Mouse (Mus musculus): ENCODE data around the gene Vmn1r56. TPM values are rescaled to one million over a fixed set of nuclear protein-coding genes. Genes with fewer than 3 reads are reported as not detected.
"Not testable (repeated sequence)": the region's sequence is repeated elsewhere in the genome, so short reads cannot be mapped to it uniquely, and the experiment has no call there.

Vmn1r56 gene
- total RNA-seq (2014; fragmentation: Nextera tagmentation) = not detected in 2 replicates
- not detected in 2 replicates for total RNA-seq (2017)

DNA sequence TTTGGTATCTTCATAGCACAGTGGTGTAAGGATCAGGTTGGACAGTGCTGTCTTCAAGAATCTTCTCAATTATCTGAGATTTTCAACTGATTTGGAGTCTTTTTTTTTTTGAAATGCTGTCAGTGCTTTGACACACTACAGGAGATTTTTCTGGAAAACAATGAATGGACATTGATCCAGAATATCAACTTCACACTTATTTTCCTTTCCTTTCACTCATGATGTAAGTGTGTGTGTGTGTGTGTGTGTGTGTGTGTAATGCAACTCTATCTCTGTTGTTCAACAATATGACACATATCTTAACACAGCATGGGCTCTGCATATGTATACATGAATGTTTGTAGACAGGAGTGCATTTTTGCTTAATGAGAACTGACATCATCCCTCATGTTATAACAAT, at the start of gene Vmn1r56:
Gene Vmn1r56, minus strand, starts transcription at position 101 of the 400 bp plus-strand sequence.
- ATAC-seq (replicated peaks; ENCODE audit: poor library complexity, severe bottlenecking) = not testable (repeated sequence)

DNA sequence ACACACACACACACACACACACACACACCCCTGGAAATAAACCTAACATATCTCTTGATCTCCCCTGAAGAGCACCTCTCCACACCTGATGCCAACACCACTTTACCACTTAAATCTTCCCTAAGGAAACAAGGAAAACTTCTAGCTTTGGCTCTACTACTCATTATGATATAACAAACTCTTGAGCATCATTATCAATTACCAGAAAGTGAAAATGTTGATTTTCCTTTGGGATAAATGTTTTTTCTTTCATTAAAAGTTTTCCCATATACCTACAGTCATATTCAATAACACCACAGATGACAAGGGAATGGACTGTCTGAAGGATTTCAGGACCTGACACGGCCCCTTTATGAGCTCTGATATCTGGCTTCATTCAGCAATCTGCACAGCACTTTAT, 21.6 kb upstream of the Vmn1r56 start, which contains the start of gene Vmn1r57:
Gene Vmn1r57, plus strand, starts transcription at position 301 of the 400 bp plus-strand sequence.
- not testable (repeated sequence) for ATAC-seq (replicated peaks; ENCODE audit: poor library complexity, severe bottlenecking)

GRCm38 (mm10) chr7:5149570-5149969, 47.0 kb downstream of the Vmn1r56 start, which contains the start of gene Vmn1r55:
Gene Vmn1r55, minus strand, starts transcription at chr7:5149670.
- ATAC-seq (replicated peaks; ENCODE audit: poor library complexity, severe bottlenecking) = not testable (repeated sequence)

Other genes with a start within 250 kb of the Vmn1r56 start
- gene Sbk2, start 232.3 kb downstream of the Vmn1r56 start, total RNA-seq (2014; fragmentation: Nextera tagmentation) = not detected in 2 replicates
- gene Sbk2, start 232.3 kb downstream of the Vmn1r56 start, total RNA-seq (2017) = not detected in 2 replicates
- gene Sbk3, start 225.6 kb downstream of the Vmn1r56 start, total RNA-seq (2014; fragmentation: Nextera tagmentation) = not detected in 2 replicates
- gene Sbk3, start 225.6 kb downstream of the Vmn1r56 start, total RNA-seq (2017) = not detected in 2 replicates
- gene Zfp579, start 200.6 kb downstream of the Vmn1r56 start, total RNA-seq (2014; fragmentation: Nextera tagmentation) = 10.0 and 14.1 TPM in 2 replicates
- 2.3 and 11.2 TPM in 2 replicates for gene Zfp579, start 200.6 kb downstream of the Vmn1r56 start, total RNA-seq (2017)
- gene Zfp524, start 182.3 kb downstream of the Vmn1r56 start, total RNA-seq (2014; fragmentation: Nextera tagmentation) = 23.3 and 30.7 TPM in 2 replicates
- 8.5 and 9.3 TPM in 2 replicates for gene Zfp524, start 182.3 kb downstream of the Vmn1r56 start, total RNA-seq (2017)
- gene Fiz1, start 182.1 kb downstream of the Vmn1r56 start, total RNA-seq (2014; fragmentation: Nextera tagmentation) = 27.4 and 33.9 TPM in 2 replicates
- 15.6 and 23.4 TPM in 2 replicates for gene Fiz1, start 182.1 kb downstream of the Vmn1r56 start, total RNA-seq (2017)
- gene Gm44973, start 181.3 kb downstream of the Vmn1r56 start, total RNA-seq (2014; fragmentation: Nextera tagmentation) = not detected in 2 replicates
- 7.5 TPM in 1 of 2 replicates, not detected in the other for gene Gm44973, start 181.3 kb downstream of the Vmn1r56 start, total RNA-seq (2017)
- 15.2 and 18.2 TPM in 2 replicates for gene Zfp865, start 176.4 kb downstream of the Vmn1r56 start, total RNA-seq (2014; fragmentation: Nextera tagmentation)
- gene Zfp865, start 176.4 kb downstream of the Vmn1r56 start, total RNA-seq (2017) = 8.4 and 11.2 TPM in 2 replicates
- gene Ccdc106, start 176.2 kb downstream of the Vmn1r56 start, total RNA-seq (2014; fragmentation: Nextera tagmentation) = 1.8 TPM in 1 of 2 replicates, not detected in the other
- not detected in 2 replicates for gene Ccdc106, start 176.2 kb downstream of the Vmn1r56 start, total RNA-seq (2017)
- not detected in 2 replicates for gene 4632433K11Rik, start 162.6 kb downstream of the Vmn1r56 start, total RNA-seq (2014; fragmentation: Nextera tagmentation)
- 0.57 and 1.2 TPM in 2 replicates for gene 4632433K11Rik, start 162.6 kb downstream of the Vmn1r56 start, total RNA-seq (2017)
- gene Zfp784, start 158.3 kb downstream of the Vmn1r56 start, total RNA-seq (2014; fragmentation: Nextera tagmentation) = 0.28 and 0.54 TPM in 2 replicates
- gene Zfp784, start 158.3 kb downstream of the Vmn1r56 start, total RNA-seq (2017) = 0.98 and 1.1 TPM in 2 replicates
- gene Zfp580, start 145.2 kb downstream of the Vmn1r56 start, total RNA-seq (2014; fragmentation: Nextera tagmentation) = 1.3 and 7.3 TPM in 2 replicates
- 1.2 and 1.3 TPM in 2 replicates for gene Zfp580, start 145.2 kb downstream of the Vmn1r56 start, total RNA-seq (2017)
- gene U2af2, start 134.6 kb downstream of the Vmn1r56 start, total RNA-seq (2014; fragmentation: Nextera tagmentation) = 204 and 227 TPM in 2 replicates
- 253 and 265 TPM in 2 replicates for gene U2af2, start 134.6 kb downstream of the Vmn1r56 start, total RNA-seq (2017)
- gene Epn1, start 116.5 kb downstream of the Vmn1r56 start, total RNA-seq (2014; fragmentation: Nextera tagmentation) = 56.6 and 57.4 TPM in 2 replicates
- gene Epn1, start 116.5 kb downstream of the Vmn1r56 start, total RNA-seq (2017) = 34.4 and 62.6 TPM in 2 replicates
- gene Rfpl4, start 79.8 kb downstream of the Vmn1r56 start, total RNA-seq (2014; fragmentation: Nextera tagmentation) = not detected in 2 replicates
- not detected in 2 replicates for gene Rfpl4, start 79.8 kb downstream of the Vmn1r56 start, total RNA-seq (2017)
- 2.0 TPM in 1 of 2 replicates, not detected in the other for gene Rasl2-9, start 70.8 kb downstream of the Vmn1r56 start, total RNA-seq (2014; fragmentation: Nextera tagmentation)
- not detected in 2 replicates for gene Rasl2-9, start 70.8 kb downstream of the Vmn1r56 start, total RNA-seq (2017)
- not detected in 2 replicates for gene Vmn1r55, start 47.1 kb downstream of the Vmn1r56 start, total RNA-seq (2014; fragmentation: Nextera tagmentation)
- gene Vmn1r55, start 47.1 kb downstream of the Vmn1r56 start, total RNA-seq (2017) = not detected in 2 replicates
- not detected in 2 replicates for gene Vmn1r57, start 21.7 kb upstream of the Vmn1r56 start, total RNA-seq (2014; fragmentation: Nextera tagmentation)
- gene Vmn1r57, start 21.7 kb upstream of the Vmn1r56 start, total RNA-seq (2017) = not detected in 2 replicates
- gene Gm5065, start 153.8 kb upstream of the Vmn1r56 start, total RNA-seq (2014; fragmentation: Nextera tagmentation) = not detected in 2 replicates
- gene Gm5065, start 153.8 kb upstream of the Vmn1r56 start, total RNA-seq (2017) = not detected in 2 replicates
- gene Nlrp2, start 154.3 kb upstream of the Vmn1r56 start, total RNA-seq (2014; fragmentation: Nextera tagmentation) = not detected in 2 replicates
- not detected in 2 replicates for gene Nlrp2, start 154.3 kb upstream of the Vmn1r56 start, total RNA-seq (2017)
- not detected in 2 replicates for gene Vmn1r58, start 216.6 kb upstream of the Vmn1r56 start, total RNA-seq (2014; fragmentation: Nextera tagmentation)
- gene Vmn1r58, start 216.6 kb upstream of the Vmn1r56 start, total RNA-seq (2017) = not detected in 2 replicates

Data from granulocyte monocyte progenitor cell, adult 5-6 weeks (primary cell).